Mouse (Mus musculus): Measurements from ENCODE around the gene Zfp36l1. TPM values are rescaled to one million over a fixed set of nuclear protein-coding genes. Genes with fewer than 3 reads are reported as not detected.

The Zfp36l1 gene
- total RNA-seq, 2 experiments from 2014 or later, result 32.7 to 39.2 TPM

GRCm38 (mm10) chr12:80130558-80131358 is 17.9 kb upstream of the Zfp36l1 start:
- peak overlapping the region; percentile 99 for H3K27ac ChIP-seq
- intact Hi-C loops (cut with DNase I), result loop anchor here (5.0 kb wide), 2 partner anchors 603 to 823 kb away; no protein-coding TSS in a partner anchor
- no peak for DNase-seq (ENCODE audit: extremely low spot score in 1 of 2, low spot score in 2 of 2)
- H3K4me3 ChIP-seq, result no peak overlapping the region
- TF ChIP-seq CTCF (IDR thresholded peaks at IDR 0.05), result no peak

GRCm38 (mm10) chr12:80129531-80129930 is 16.7 kb upstream of the Zfp36l1 start:
- intact Hi-C loops (cut with DNase I), result no loop called here
- TF ChIP-seq CTCF (IDR thresholded peaks at IDR 0.05), result peak; percentile 35
- Histone ChIP-seq H3K27ac (peak overlapping the region; percentile 7), H3K4me3 (no peak overlapping the region)
- DNase-seq (ENCODE audit: extremely low spot score in 1 of 2, low spot score in 2 of 2), result no peak

GRCm38 (mm10) chr12:80127191-80127762 is 14.5 kb upstream of the Zfp36l1 start:
- no peak for DNase-seq (ENCODE audit: extremely low spot score in 1 of 2, low spot score in 2 of 2)
- no peak for TF ChIP-seq CTCF (IDR thresholded peaks at IDR 0.05)
- intact Hi-C loops (cut with DNase I), result no loop called here
- H3K4me3 ChIP-seq, result no peak overlapping the region
- no peak overlapping the region for H3K27ac ChIP-seq

DNA sequence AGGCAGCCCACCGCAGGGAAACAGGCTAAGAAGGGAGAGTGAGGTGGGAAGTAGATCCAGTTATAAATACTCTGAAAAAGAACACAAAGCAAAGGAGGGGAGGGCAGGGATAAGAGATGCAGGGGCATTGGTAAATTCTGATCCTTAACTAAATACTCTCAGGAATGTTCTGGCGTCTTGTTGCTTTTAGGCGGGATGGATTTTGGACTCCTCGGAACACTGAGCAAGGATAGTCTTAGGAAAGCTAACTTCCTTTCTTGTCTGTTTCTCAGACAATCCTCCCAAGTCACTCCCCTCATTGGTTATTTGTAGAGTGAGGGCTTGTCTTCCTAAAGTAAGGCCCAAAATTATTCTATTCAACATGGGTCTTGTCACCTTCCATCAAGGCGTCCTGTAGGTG is 12.5 kb upstream of the Zfp36l1 start:
- DNase-seq (ENCODE audit: extremely low spot score in 1 of 2, low spot score in 2 of 2), result no peak
- intact Hi-C loops (cut with DNase I), result no loop called here
- no peak for TF ChIP-seq CTCF (IDR thresholded peaks at IDR 0.05)
- Histone ChIP-seq H3K4me3 (no peak overlapping the region), H3K27ac (no peak overlapping the region)

DNA sequence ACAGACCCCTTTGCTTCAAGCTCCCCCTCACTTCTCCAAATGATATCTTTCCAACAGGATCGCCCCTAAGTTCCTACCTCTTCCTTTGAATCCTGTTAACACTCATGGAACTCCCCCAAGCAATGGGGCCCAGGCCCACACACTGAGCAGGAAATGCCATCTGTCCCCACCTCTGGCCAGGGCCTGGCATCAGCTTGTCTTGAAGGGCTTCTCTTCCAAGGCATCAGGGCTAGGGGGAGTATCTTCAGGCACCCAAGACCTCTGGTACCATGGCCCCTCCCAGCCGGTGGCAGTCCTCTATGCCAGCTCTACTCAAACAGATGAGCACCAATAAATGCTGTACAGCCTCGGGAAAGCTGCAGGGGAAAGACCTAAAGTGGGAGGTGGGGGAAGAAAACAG is 11.9 kb upstream of the Zfp36l1 start:
- intact Hi-C loops (cut with DNase I), result no loop called here
- TF ChIP-seq CTCF (IDR thresholded peaks at IDR 0.05), result no peak
- H3K4me3 ChIP-seq, result no peak overlapping the region
- no peak for DNase-seq (ENCODE audit: extremely low spot score in 1 of 2, low spot score in 2 of 2)
- H3K27ac ChIP-seq, result no peak overlapping the region

DNA sequence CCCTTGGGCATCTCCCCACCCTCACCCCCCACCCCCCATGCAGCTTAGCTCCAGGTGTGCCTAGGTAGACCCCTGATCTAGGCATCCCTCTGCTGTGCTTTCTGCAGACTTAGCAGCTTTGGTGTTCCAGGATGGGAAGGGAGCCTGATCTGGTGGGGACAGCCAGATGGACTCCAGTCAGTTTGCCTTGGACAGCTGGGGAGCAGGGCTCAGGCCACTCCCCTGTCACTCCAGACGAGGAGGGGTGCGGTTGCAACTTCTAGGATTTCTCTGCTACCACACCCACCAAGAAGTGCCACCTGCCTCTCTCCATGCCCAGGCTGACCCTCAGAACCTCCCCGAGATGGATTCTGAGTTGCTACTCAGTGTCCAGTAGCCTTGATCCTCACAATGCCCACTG is 11.4 kb upstream of the Zfp36l1 start:
- no peak for TF ChIP-seq CTCF (IDR thresholded peaks at IDR 0.05)
- no peak for DNase-seq (ENCODE audit: extremely low spot score in 1 of 2, low spot score in 2 of 2)
- intact Hi-C loops (cut with DNase I), result no loop called here
- Histone ChIP-seq H3K4me3 (no peak overlapping the region), H3K27ac (no peak overlapping the region)

DNA sequence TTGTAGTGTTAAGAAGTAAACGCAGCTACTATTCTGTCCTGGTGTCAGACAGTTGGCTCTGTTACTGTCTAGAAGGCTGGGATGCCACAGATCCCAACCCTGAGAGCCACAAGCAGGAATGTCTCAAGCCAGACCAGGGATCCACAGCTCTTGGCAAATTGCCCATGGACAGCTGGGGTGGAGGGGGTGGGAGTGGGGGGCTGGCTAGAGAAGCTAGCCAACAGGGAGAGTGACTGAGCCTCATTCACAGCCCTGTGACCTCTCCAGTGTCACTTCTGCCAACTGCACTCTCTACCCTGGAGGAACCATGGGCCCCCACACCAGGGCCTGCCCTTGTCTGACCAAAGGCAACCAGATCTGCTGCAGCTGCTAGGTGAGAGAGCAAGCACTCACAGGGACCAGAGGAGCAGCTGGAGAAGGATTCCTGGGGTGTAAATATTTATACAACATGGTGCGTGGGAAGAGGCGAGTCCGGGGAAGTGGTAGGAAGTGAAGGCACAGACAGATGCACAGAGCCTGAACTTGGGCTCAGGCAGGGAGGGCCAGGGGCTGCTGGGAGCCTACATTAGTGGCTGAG is 10.5 kb upstream of the Zfp36l1 start:
- no peak for TF ChIP-seq CTCF (IDR thresholded peaks at IDR 0.05)
- Histone ChIP-seq H3K4me3 (no peak overlapping the region), H3K27ac (no peak overlapping the region)
- intact Hi-C loops (cut with DNase I), result no loop called here
- DNase-seq (ENCODE audit: extremely low spot score in 1 of 2, low spot score in 2 of 2), result no peak

GRCm38 (mm10) chr12:80121438-80121837 is 8.6 kb upstream of the Zfp36l1 start:
- no peak for TF ChIP-seq CTCF (IDR thresholded peaks at IDR 0.05)
- intact Hi-C loops (cut with DNase I), result no loop called here
- DNase-seq (ENCODE audit: extremely low spot score in 1 of 2, low spot score in 2 of 2), result no peak

GRCm38 (mm10) chr12:80118588-80118987 is 5.8 kb upstream of the Zfp36l1 start:
- DNase-seq (ENCODE audit: extremely low spot score in 1 of 2, low spot score in 2 of 2), result no peak
- no peak overlapping the region for H3K27ac ChIP-seq
- H3K4me3 ChIP-seq, result no peak overlapping the region
- intact Hi-C loops (cut with DNase I), result loop anchor here (10.0 kb wide), 2 partner anchors 154 to 384 kb away; no protein-coding TSS in a partner anchor
- no peak for TF ChIP-seq CTCF (IDR thresholded peaks at IDR 0.05)

More at GRCm38 (mm10) chr12:80121438-80121837, 8.6 kb upstream of the Zfp36l1 start:
- H3K27ac ChIP-seq, result no peak overlapping the region
- no peak overlapping the region for H3K4me3 ChIP-seq

DNA sequence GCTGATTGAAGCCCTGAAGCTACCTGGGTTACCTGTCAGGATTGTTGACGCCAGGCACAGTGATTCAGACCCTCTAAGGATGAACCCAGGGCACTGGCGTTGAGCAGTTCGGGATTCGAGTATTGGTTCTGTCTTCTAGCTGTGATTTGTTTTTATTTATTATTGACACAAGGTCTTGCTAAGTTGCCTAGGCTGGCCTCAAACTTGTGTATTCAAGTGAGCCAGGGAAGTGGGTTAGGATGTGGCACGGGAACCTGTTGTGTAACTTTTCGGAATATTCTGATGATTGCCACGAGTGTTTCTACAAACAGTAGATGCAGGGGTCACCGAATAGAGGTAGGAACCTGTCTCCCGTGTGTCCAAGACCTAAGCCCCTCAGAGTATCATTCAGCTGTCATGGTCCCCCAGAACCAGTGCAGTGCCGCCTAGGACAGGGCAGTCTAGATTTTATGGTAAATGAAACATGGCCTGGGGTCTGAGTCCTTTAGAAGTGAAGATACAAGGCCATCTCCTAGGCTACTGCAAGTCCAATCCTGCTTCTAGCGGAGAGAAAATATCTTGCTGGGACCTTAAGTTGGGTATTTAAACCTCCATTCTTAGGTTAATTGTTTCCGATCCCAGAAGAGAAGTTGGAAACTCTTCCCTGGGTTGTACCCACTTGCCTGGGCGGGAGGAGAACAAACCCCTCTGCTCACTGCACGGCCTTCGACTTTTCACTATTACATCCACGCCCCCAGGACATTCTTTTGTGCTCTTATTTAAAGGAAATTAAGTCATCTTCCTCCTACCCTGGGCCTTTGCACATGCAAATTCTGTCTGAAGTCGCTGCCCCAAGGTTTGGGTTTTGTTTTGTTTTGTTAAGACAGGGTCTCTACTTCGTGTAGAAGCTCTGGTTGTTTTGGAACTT is 3.6 kb upstream of the Zfp36l1 start:
- intact Hi-C loops (cut with DNase I), result loop anchor here (10.0 kb wide), 2 partner anchors 152 to 382 kb away; no protein-coding TSS in a partner anchor
- Histone ChIP-seq H3K4me3 (peak overlapping the region; percentile 93), H3K27ac (peak overlapping the region; percentile 97)
- no peak for TF ChIP-seq CTCF (IDR thresholded peaks at IDR 0.05)
- no peak for DNase-seq (ENCODE audit: extremely low spot score in 1 of 2, low spot score in 2 of 2)

GRCm38 (mm10) chr12:80115863-80116194 is 3.0 kb upstream of the Zfp36l1 start:
- peak overlapping the region; percentile 97 for H3K27ac ChIP-seq
- intact Hi-C loops (cut with DNase I), result loop anchor here (10.0 kb wide), 2 partner anchors 151 to 381 kb away; no protein-coding TSS in a partner anchor
- peak overlapping the region; percentile 93 for H3K4me3 ChIP-seq
- no peak for TF ChIP-seq CTCF (IDR thresholded peaks at IDR 0.05)
- DNase-seq (ENCODE audit: extremely low spot score in 1 of 2, low spot score in 2 of 2), result no peak
